Mouse (Mus musculus) urinary bladder, postnatal 10 days (tissue): ENCODE data around the gene Lrch3.
"Not testable (repeated sequence)": the region's sequence is repeated elsewhere in the genome, so short reads cannot be mapped to it uniquely, and the experiment has no call there.

Experiments used
- DNase-seq: peaks from one replicate; pipeline ENCODE4 v3.0.0; 2022; ENCODE audit warnings: low spot score

Lrch3 gene

GRCm38 (mm10) chr16:32913937-32914881 lies at the start of gene Lrch3:
Gene Lrch3 (plus strand): TSS chr16:32914100.
- peak; percentile 87 for DNase-seq

- no peak for DNase-seq
Measured at GRCm38 (mm10) chr16:32865401-32865800, 48.5 kb upstream of the Lrch3 start.

- DNase-seq, result no peak
Measured at GRCm38 (mm10) chr16:32866713-32867112, 47.2 kb upstream of the Lrch3 start.

- DNase-seq, result peak; percentile 38
Measured at GRCm38 (mm10) chr16:32867919-32868552, 45.9 kb upstream of the Lrch3 start.

GRCm38 (mm10) chr16:32870231-32870630 lies 43.7 kb upstream of the Lrch3 start:
- no peak for DNase-seq

GRCm38 (mm10) chr16:32873366-32873765 lies 40.5 kb upstream of the Lrch3 start:
- no peak for DNase-seq

- DNase-seq, result not testable (repeated sequence)
Measured at GRCm38 (mm10) chr16:32875281-32875680, 38.6 kb upstream of the Lrch3 start.

- DNase-seq, result no peak
Measured at GRCm38 (mm10) chr16:32875847-32876246, 38.1 kb upstream of the Lrch3 start.

GRCm38 (mm10) chr16:32876831-32877230 lies 37.1 kb upstream of the Lrch3 start:
- DNase-seq, result no peak

- DNase-seq, result peak; percentile 84
Measured at GRCm38 (mm10) chr16:32877343-32878156, 36.4 kb upstream of the Lrch3 start, which contains the start of the genes Fyttd1 and Rubcn. Gene Fyttd1 (plus strand): TSS chr16:32877500. Gene Rubcn (minus strand): TSS chr16:32877766.

- no peak for DNase-seq
Measured at GRCm38 (mm10) chr16:32878157-32878598, 35.7 kb upstream of the Lrch3 start.

GRCm38 (mm10) chr16:32878972-32879926 lies 34.7 kb upstream of the Lrch3 start:
- no peak for DNase-seq

GRCm38 (mm10) chr16:32881538-32881937 lies 32.4 kb upstream of the Lrch3 start:
- no peak for DNase-seq

GRCm38 (mm10) chr16:32887996-32888395 lies 25.9 kb upstream of the Lrch3 start:
- no peak for DNase-seq

- no peak for DNase-seq
Measured at GRCm38 (mm10) chr16:32889881-32890280, 24.0 kb upstream of the Lrch3 start.

- DNase-seq, result no peak
Measured at GRCm38 (mm10) chr16:32896126-32896525, 17.8 kb upstream of the Lrch3 start.

- no peak for DNase-seq
Measured at GRCm38 (mm10) chr16:32901360-32902050, 12.4 kb upstream of the Lrch3 start.

- no peak for DNase-seq
Measured at GRCm38 (mm10) chr16:32902051-32902428, 11.9 kb upstream of the Lrch3 start.

- no peak for DNase-seq
Measured at GRCm38 (mm10) chr16:32906186-32906585, 7.7 kb upstream of the Lrch3 start.

GRCm38 (mm10) chr16:32906727-32907126 lies 7.2 kb upstream of the Lrch3 start:
- DNase-seq, result no peak
